ENCODE assay signal across 23 mouse cellular contexts in the genomic region with DNA sequence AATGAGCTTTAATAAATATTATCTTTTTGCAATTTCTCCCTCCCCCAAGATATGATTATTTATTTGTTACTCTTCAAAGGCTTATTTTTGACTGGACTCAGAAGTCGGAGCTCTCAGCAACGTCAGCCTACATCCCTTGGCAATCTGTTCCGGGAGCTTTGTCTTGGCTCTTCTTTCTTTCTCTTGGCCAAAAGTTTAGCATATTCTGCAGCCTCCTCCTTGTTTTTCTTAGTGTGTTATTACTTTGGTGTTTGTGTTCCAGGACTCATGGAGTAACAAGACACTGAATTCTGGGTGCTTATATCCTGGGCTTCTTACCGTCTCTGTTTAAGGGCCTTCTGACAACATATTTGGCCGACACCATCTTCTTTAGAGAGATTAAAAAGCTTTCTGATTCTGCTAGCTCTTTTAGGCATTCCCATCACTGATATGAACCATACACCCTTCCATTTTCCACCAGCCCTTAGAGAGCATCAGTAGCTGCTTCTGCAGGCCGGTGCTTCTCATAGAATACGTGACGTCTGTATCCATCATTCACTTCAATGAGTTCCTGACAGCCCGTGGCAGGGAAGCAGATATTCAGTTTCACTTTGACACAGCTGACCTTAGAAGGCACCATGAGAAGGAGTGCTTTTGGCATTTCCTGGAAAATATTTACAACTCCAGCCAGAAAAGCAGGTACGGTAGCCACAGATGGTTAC. TPM values are rescaled to one million over a fixed set of nuclear protein-coding genes. Genes with fewer than 3 reads are reported as not detected.
DNase-seq lines count a peak whose midpoint lies in the region; ATAC-seq and TF ChIP-seq lines count a peak whose summit lies in the region.
"Had no signal": no experiment of that assay in that cellular context is flagged by ENCODE, and none has a peak within 500 bp of the region (broad histone marks: within the 10 kb centered on the region; RNA-seq: fewer than 3 reads in every experiment).

No protein-coding gene starts in this region.

- H3K27me3 ChIP-seq in kidney, embryonic 16.5 days (ENCODE audit: insufficient read depth, low read length) = no peaks in the 10 kb centered on the region
- no peaks in the 10 kb centered on the region for H3K27me3 ChIP-seq in CH12.LX (replicated peaks)
- H3K27me3 ChIP-seq: forebrain, embryonic 13.5 days; hindbrain, embryonic 12.5 days; intestine, embryonic 15.5 days; limb, embryonic 15.5 days; liver, embryonic 13.5 days; midbrain, embryonic 15.5 days; Patski; stomach, embryonic 15.5 days had no signal

- H3K4me1 ChIP-seq in kidney, embryonic 16.5 days (ENCODE audit: insufficient read depth, low read length) = peaks cover 6% of the 10 kb centered on the region
- peaks cover 0 to 22% of the 10 kb centered on the region in 2 experiments; a peak in 3 of 4 replicates for H3K4me1 ChIP-seq in CH12.LX (ENCODE audit: control insufficient read depth in 1 of 2, insufficient read depth in 2 of 2)
- H3K4me1 ChIP-seq: forebrain, embryonic 13.5 days; hindbrain, embryonic 12.5 days; intestine, embryonic 15.5 days; limb, embryonic 10.5 days; limb, embryonic 15.5 days; liver, embryonic 13.5 days; midbrain, embryonic 15.5 days; stomach, embryonic 15.5 days had no signal

- H3K9ac ChIP-seq in kidney, embryonic 16.5 days (replicated peaks; ENCODE audit: low read length) = no peak overlapping the region
- H3K9ac ChIP-seq in CH12.LX (ENCODE audit: insufficient read depth, low read depth) = no peak overlapping the region
- H3K9ac ChIP-seq: forebrain, embryonic 13.5 days; hindbrain, embryonic 12.5 days; intestine, embryonic 15.5 days; limb, embryonic 15.5 days; liver, embryonic 13.5 days; midbrain, embryonic 15.5 days; stomach, embryonic 15.5 days had no signal

- 40% methylated on average over 10 of the region's 10 CpGs for WGBS in kidney, embryonic 16.5 days

- peak; percentile 47; the same call in 1 of the 2 replicates for TF ChIP-seq EP300 in CH12.LX (IDR thresholded peaks at IDR 0.05; ENCODE audit: low read length)

- H3K9me3 ChIP-seq in kidney, embryonic 16.5 days (ENCODE audit: low read length) = no peaks in the 10 kb centered on the region
- H3K9me3 ChIP-seq in CH12.LX (replicated peaks; ENCODE audit: low read length) = no peaks in the 10 kb centered on the region
- H3K9me3 ChIP-seq: forebrain, embryonic 13.5 days; hindbrain, embryonic 12.5 days; intestine, embryonic 15.5 days; limb, embryonic 10.5 days; limb, embryonic 15.5 days; liver, embryonic 13.5 days; midbrain, embryonic 15.5 days; stomach, embryonic 15.5 days had no signal

- H3K4me3 ChIP-seq in gastrocnemius, adult 2 months = peak overlapping the region; percentile 46
- H3K4me3 ChIP-seq in kidney, embryonic 16.5 days (ENCODE audit: low read length) = peak overlapping the region; percentile 13; the same call in 1 of the 2 replicates
- no peak overlapping the region for H3K4me3 ChIP-seq in CH12.LX (replicated peaks in 1 of 3; ENCODE audit: low read depth in 2 of 3, low read length in 2 of 3, poor library complexity in 1 of 3)
- H3K4me3 ChIP-seq: forebrain, embryonic 13.5 days; hindbrain, embryonic 12.5 days; intestine, embryonic 15.5 days; layer of hippocampus, adult 2 months; limb, embryonic 10.5 days; limb, embryonic 15.5 days; liver, embryonic 13.5 days; midbrain, embryonic 15.5 days; stomach, embryonic 15.5 days had no signal

- TF ChIP-seq POLR2A in CH12.LX (IDR thresholded peaks at IDR 0.05; ENCODE audit: low read depth, low read length) = no peak

- ATAC-seq in kidney, embryonic 16.5 days (ENCODE audit: low FRiP score, low TSS enrichment) = peak; percentile 28; the same call in 1 of the 2 replicates
- ATAC-seq: forebrain, embryonic 13.5 days; hindbrain, postnatal 0 days; intestine, embryonic 15.5 days; lung, postnatal 0 days; midbrain, embryonic 15.5 days; Patski had no signal

- no peak overlapping the region for H3K27ac ChIP-seq in gastrocnemius, adult 2 months
- 0 out of 2 replicates have a peak overlapping the region, but pooled peaks have one; percentile 11 for H3K27ac ChIP-seq in kidney, embryonic 16.5 days (ENCODE audit: low read length)
- no peak overlapping the region for H3K27ac ChIP-seq in CH12.LX (ENCODE audit: insufficient read depth, low read depth)
- H3K27ac ChIP-seq: forebrain, embryonic 13.5 days; hindbrain, embryonic 12.5 days; hindbrain, postnatal 0 days; intestine, embryonic 15.5 days; layer of hippocampus, adult 2 months; limb, embryonic 10.5 days; limb, embryonic 15.5 days; liver, embryonic 13.5 days; midbrain, embryonic 15.5 days; stomach, embryonic 15.5 days had no signal

- dilution Hi-C loops in CH12.LX (cut with MboI; ENCODE audit: extremely low pct_ligation_motif_present, extremely low pct_unique_long_range_greater_than_20kb, low sequenced_read_pairs) = no loop called here

- DNase-seq in gastrocnemius, adult 2 months = no peak
- no peak for DNase-seq in gastrocnemius, postnatal 4 days (ENCODE audit: low spot score in 2 of 2)
- no peak for DNase-seq in kidney, adult 11 months
- DNase-seq in CH12.LX (ENCODE audit: extremely low read depth) = peak; percentile 26
- peak; percentile 36 for DNase-seq in brain, adult 2 months (ENCODE audit: low read depth, low spot score)
- no peak for DNase-seq in urinary bladder, postnatal 10 days (ENCODE audit: low spot score)
- DNase-seq: heart, postnatal 36 days; liver, embryonic 13.5 days; lung, postnatal 4 days; right cerebral cortex, postnatal 25 days had no signal

- in situ Hi-C loops in CH12.LX (cut with MboI; ENCODE audit: low pct_ligation_motif_present, low pct_unique_long_range_greater_than_20kb, low sequenced_read_pairs) = no loop called here

- no peaks in the 10 kb centered on the region for H3K79me2 ChIP-seq in CH12.LX (replicated peaks; ENCODE audit: control insufficient read depth, extremely low read depth, insufficient read depth, poor library complexity, severe bottlenecking)

- intact Hi-C loops in gastrocnemius, adult 2 months (cut with DNase I) = no loop called here

- no peak for TF ChIP-seq RAD21 in CH12.LX (IDR thresholded peaks at IDR 0.05; ENCODE audit: low read depth, low read length)

- no peak for TF ChIP-seq CTCF in gastrocnemius, adult 2 months (IDR thresholded peaks at IDR 0.05)
- TF ChIP-seq CTCF in CH12.LX (conservative IDR thresholded peaks at IDR 0.05 in 1 of 2, IDR thresholded peaks at IDR 0.05 in 1 of 2; ENCODE audit: low read depth in 2 of 2, low read length in 2 of 2) = no peak

- no peaks in the 10 kb centered on the region for H3K36me3 ChIP-seq in kidney, embryonic 16.5 days (ENCODE audit: insufficient read depth, low read length)
- H3K36me3 ChIP-seq in CH12.LX (replicated peaks in 1 of 2; ENCODE audit: control insufficient read depth in 1 of 2, insufficient read depth in 1 of 2, low read length in 1 of 2) = no peaks in the 10 kb centered on the region
- H3K36me3 ChIP-seq: hindbrain, embryonic 12.5 days; intestine, embryonic 15.5 days; limb, embryonic 10.5 days; limb, embryonic 15.5 days; liver, embryonic 13.5 days; midbrain, embryonic 15.5 days; stomach, embryonic 15.5 days had no signal

- H3K4me2 ChIP-seq in kidney, embryonic 16.5 days (replicated peaks; ENCODE audit: low read depth, low read length) = peak overlapping the region; percentile 25
- H3K4me2 ChIP-seq in CH12.LX (ENCODE audit: insufficient read depth, low read depth, poor library complexity, severe bottlenecking) = peak overlapping the region; percentile 73
- H3K4me2 ChIP-seq: forebrain, embryonic 13.5 days; heart, embryonic 11.5 days; hindbrain, embryonic 12.5 days; intestine, embryonic 15.5 days; limb, embryonic 15.5 days; liver, embryonic 13.5 days; midbrain, embryonic 15.5 days; stomach, embryonic 15.5 days had no signal

TF ChIP-seq in CH12.LX, 34 proteins besides CTCF, POLR2A, EP300 and RAD21:
- TF ChIP-seq IRF4 (IDR thresholded peaks at IDR 0.05; ENCODE audit: low read depth, low read length) (peak; percentile 52; the same call in 1 of the 2 replicates), MAFK (IDR thresholded peaks at IDR 0.05; ENCODE audit: insufficient replicate concordance, low read length) (no peak), ETS1 (conservative IDR thresholded peaks at IDR 0.05; ENCODE audit: low read depth, low read length) (peak; percentile 46)

RNA-seq across cellular contexts. Expression of gene Arl8b, which starts 23.8 kb away (rescaled TPM):
- 100 to 1,000 TPM; 110 to 120 TPM for total RNA-seq in gastrocnemius, adult 2 months (2021)
- 10 to 100 TPM; 65.0 to 68.3 TPM for total RNA-seq in gastrocnemius, postnatal 4 days (2021)
- 79.1 and 81.9 TPM in 2 replicates for polyA plus RNA-seq in kidney, embryonic 16.5 days (2015; fragmentation: Nextera tagmentation; extraction: Ambion mirVana)
- 47.8 and 63.3 TPM in 2 replicates for total RNA-seq in CH12.LX (2012; rRNA removed)
- 170 and 197 TPM in 2 replicates for total RNA-seq in CH12.LX (2014; rRNA removed)
- polyA plus RNA-seq in CH12.LX (2012; ENCODE audit: insufficient read length, low read depth) = 125 and 141 TPM in 2 replicates

Comparison
In these comparisons a context has a peak if more than half of its experiments do, and no peak if none do; other contexts are left out.
1. DNase-seq: peak in CH12.LX (single experiment) and brain, adult 2 months (single experiment); none in gastrocnemius, adult 2 months (single experiment), gastrocnemius, postnatal 4 days (0 of 2), kidney, adult 11 months (single experiment) and urinary bladder, postnatal 10 days (single experiment).
2. H3K4me3 ChIP-seq: peak in gastrocnemius, adult 2 months (single experiment) and kidney, embryonic 16.5 days (single experiment); none in CH12.LX (0 of 3).